Mouse (Mus musculus): ENCODE results near the gene Sgsh. TPM values are rescaled to one million over a fixed set of nuclear protein-coding genes. Genes with fewer than 3 reads are reported as not detected.

Gene Sgsh
- total and polyA plus RNA-seq, 2 experiments from 2014 or later = 5.0 to 8.8 TPM

- Histone ChIP-seq H3K4me1 (ENCODE audit: insufficient read depth) (peaks cover 14% of the 10 kb centered on the region; the same call in 1 of the 2 replicates), H3K27ac (ENCODE audit: low read depth, low read length) (no peak overlapping the region), H3K9ac (peak overlapping the region; percentile 85), H3K27me3 (ENCODE audit: insufficient read depth, low read length) (no peaks in the 10 kb centered on the region), H3K36me3 (ENCODE audit: insufficient read depth) (peaks cover 40% of the 10 kb centered on the region), H3K4me2 (ENCODE audit: low read depth) (peak overlapping the region; percentile 62), H3K4me3 (ENCODE audit: low read depth, low read length) (peak overlapping the region; percentile 75), H3K9me3 (ENCODE audit: low read length) (no peaks in the 10 kb centered on the region)
- TF ChIP-seq CTCF (IDR thresholded peaks at IDR 0.05; ENCODE audit: low read depth) = no peak
- 17% methylated on average over 7 of the region's 7 CpGs for WGBS
- ATAC-seq (no peak), DNase-seq (no peak)
Observed at GRCm38 (mm10) chr11:119298917-119299316, 56.4 kb downstream of the Sgsh start.

- no peaks in the 10 kb centered on the region for H3K9me3 ChIP-seq (ENCODE audit: low read length)
- no peak overlapping the region for H3K27ac ChIP-seq (ENCODE audit: low read depth, low read length)
- H3K36me3 ChIP-seq (ENCODE audit: insufficient read depth) = peaks cover 49% of the 10 kb centered on the region
- 77% methylated on average over 6 of the region's 6 CpGs for WGBS
- peaks cover 14% of the 10 kb centered on the region; the same call in 1 of the 2 replicates for H3K4me1 ChIP-seq (ENCODE audit: insufficient read depth)
- H3K9ac ChIP-seq = no peak overlapping the region
- TF ChIP-seq CTCF (IDR thresholded peaks at IDR 0.05; ENCODE audit: low read depth) = no peak
- 0 out of 2 replicates have a peak overlapping the region, but pooled peaks have one; percentile 62 for H3K4me2 ChIP-seq (ENCODE audit: low read depth)
- ATAC-seq (no peak), DNase-seq (no peak)
- no peak overlapping the region for H3K4me3 ChIP-seq (ENCODE audit: low read depth, low read length)
- no peaks in the 10 kb centered on the region for H3K27me3 ChIP-seq (ENCODE audit: insufficient read depth, low read length)
Observed at GRCm38 (mm10) chr11:119297996-119298395, 57.3 kb downstream of the Sgsh start.

MicroRNA genes within 50 kb of the gene (microRNA counts, 519-probe panel; counts per million panel counts)
- not detected for microRNA mmu-miR-1932

Small RNAs within 50 kb of the gene (microRNA-seq; reads per million reads assigned to microRNA genes)
- 0 to 0.12 reads per million in 2 experiments for gene Mir1932

Other genes starting within 250 kb of the Sgsh start
- gene Tbc1d16, start 127.0 kb downstream of the Sgsh start, total RNA-seq (2014; rRNA removed) = 133 and 153 TPM in 2 replicates
- 41.2 and 60.4 TPM in 2 replicates for gene Tbc1d16, start 127.0 kb downstream of the Sgsh start, polyA plus RNA-seq (2015; fragmentation: Nextera tagmentation; extraction: Ambion mirVana)
- 10.5 and 14.6 TPM in 2 replicates for gene Ccdc40, start 127.0 kb downstream of the Sgsh start, total RNA-seq (2014; rRNA removed)
- 7.2 and 11.8 TPM in 2 replicates for gene Ccdc40, start 127.0 kb downstream of the Sgsh start, polyA plus RNA-seq (2015; fragmentation: Nextera tagmentation; extraction: Ambion mirVana)
- gene Gaa, start 87.6 kb downstream of the Sgsh start, total RNA-seq (2014; rRNA removed) = 97.3 and 135 TPM in 2 replicates
- 79.8 and 109 TPM in 2 replicates for gene Gaa, start 87.6 kb downstream of the Sgsh start, polyA plus RNA-seq (2015; fragmentation: Nextera tagmentation; extraction: Ambion mirVana)
- gene Eif4a3, start 55.4 kb downstream of the Sgsh start, total RNA-seq (2014; rRNA removed) = 186 and 192 TPM in 2 replicates
- gene Eif4a3, start 55.4 kb downstream of the Sgsh start, polyA plus RNA-seq (2015; fragmentation: Nextera tagmentation; extraction: Ambion mirVana) = 266 and 286 TPM in 2 replicates
- 0.85 and 1.6 TPM in 2 replicates for gene Card14, start 47.8 kb downstream of the Sgsh start, total RNA-seq (2014; rRNA removed)
- gene Card14, start 47.8 kb downstream of the Sgsh start, polyA plus RNA-seq (2015; fragmentation: Nextera tagmentation; extraction: Ambion mirVana) = 0.28 and 0.34 TPM in 2 replicates
- gene Slc26a11, start within 50 bp of the Sgsh start, total RNA-seq (2014; rRNA removed) = 3.8 and 4.8 TPM in 2 replicates
- 2.2 and 3.6 TPM in 2 replicates for gene Slc26a11, start within 50 bp of the Sgsh start, polyA plus RNA-seq (2015; fragmentation: Nextera tagmentation; extraction: Ambion mirVana)
- 5.1 and 8.6 TPM in 2 replicates for gene Rnf213, start 37.6 kb upstream of the Sgsh start, total RNA-seq (2014; rRNA removed)
- 0.78 and 1.1 TPM in 2 replicates for gene Rnf213, start 37.6 kb upstream of the Sgsh start, polyA plus RNA-seq (2015; fragmentation: Nextera tagmentation; extraction: Ambion mirVana)
- 35.6 and 42.8 TPM in 2 replicates for gene Endov, start 135.8 kb upstream of the Sgsh start, total RNA-seq (2014; rRNA removed)
- gene Endov, start 135.8 kb upstream of the Sgsh start, polyA plus RNA-seq (2015; fragmentation: Nextera tagmentation; extraction: Ambion mirVana) = 15.2 and 16.9 TPM in 2 replicates
- gene Nptx1, start 192.2 kb upstream of the Sgsh start, total RNA-seq (2014; rRNA removed) = 10.0 and 14.2 TPM in 2 replicates
- 5.1 and 6.9 TPM in 2 replicates for gene Nptx1, start 192.2 kb upstream of the Sgsh start, polyA plus RNA-seq (2015; fragmentation: Nextera tagmentation; extraction: Ambion mirVana)
- gene Rptor, start 247.4 kb upstream of the Sgsh start, total RNA-seq (2014; rRNA removed) = 38.4 and 46.7 TPM in 2 replicates
- 5.0 and 8.0 TPM in 2 replicates for gene Rptor, start 247.4 kb upstream of the Sgsh start, polyA plus RNA-seq (2015; fragmentation: Nextera tagmentation; extraction: Ambion mirVana)

Measured in forebrain, postnatal 0 days (tissue).